Mouse (Mus musculus) mature B cell (primary cell): ENCODE results near the gene Gnai2.

Experiments
- in situ Hi-C: fragments of 300-500 bp; cut with MboI; formaldehyde crosslinking; loops from 2 replicates; pipeline ENCODE4 v1.14.3; 2019

Gene Gnai2

GRCm38 (mm10) chr9:107635279-107636028, at the start of gene Gnai2:
Gene Gnai2, minus strand, starts transcription at chr9:107635367.
- in situ Hi-C loops: no loop called here

DNA sequence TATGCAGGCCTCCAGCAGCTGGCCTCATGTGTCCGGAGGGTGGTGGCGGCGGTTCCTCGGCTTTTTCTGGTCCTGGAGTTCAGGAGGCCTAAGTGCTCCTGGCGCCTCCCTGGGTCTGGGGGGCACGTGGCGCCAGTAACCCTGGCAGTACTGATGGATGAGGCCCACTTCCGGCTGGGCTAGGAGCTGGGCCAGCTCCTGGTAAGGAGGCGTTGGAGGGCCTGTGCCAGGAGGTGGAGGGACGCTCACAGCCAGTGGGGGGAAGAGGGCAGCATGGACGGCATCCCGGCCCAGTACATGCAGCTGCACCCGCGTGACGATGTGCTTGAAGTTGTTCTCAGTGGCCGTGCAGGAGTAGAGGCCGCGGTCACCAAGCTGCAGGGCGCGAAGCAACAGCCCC, 47.2 kb upstream of the Gnai2 start:
- in situ Hi-C loops: loop anchor here (25.0 kb wide), 1 partner anchor 320 kb away; no protein-coding TSS in a partner anchor

DNA sequence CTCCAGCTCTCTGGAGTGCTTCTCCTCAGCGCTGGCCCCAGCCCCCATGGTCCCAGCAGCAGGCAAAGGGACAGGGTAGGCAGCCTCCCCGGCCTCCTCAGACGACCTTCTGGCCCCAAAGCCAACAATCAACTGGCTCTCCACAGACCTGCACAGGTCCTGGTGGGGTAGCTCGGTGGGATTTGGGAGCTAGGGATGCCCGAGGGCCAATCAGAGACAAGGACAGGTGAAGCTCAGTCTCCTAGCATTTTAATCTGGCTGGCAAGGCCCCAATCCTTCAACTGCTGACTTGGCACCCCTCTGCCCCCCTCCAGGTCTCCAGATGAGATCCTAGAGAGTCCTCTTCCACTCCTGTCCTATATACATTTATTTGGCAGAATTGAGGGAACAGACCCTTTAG, 44.3 kb upstream of the Gnai2 start, which contains the start of gene Gnat1:
Gene Gnat1 (minus strand): TSS at position 212 of the 400 bp plus-strand sequence.
- in situ Hi-C loops: loop anchor here (25.0 kb wide), 1 partner anchor 317 kb away; no protein-coding TSS in a partner anchor

GRCm38 (mm10) chr9:107678861-107679260, 43.7 kb upstream of the Gnai2 start:
- in situ Hi-C loops: loop anchor here (25.0 kb wide), 1 partner anchor 317 kb away; no protein-coding TSS in a partner anchor

GRCm38 (mm10) chr9:107677819-107678526, 42.8 kb upstream of the Gnai2 start:
- in situ Hi-C loops: loop anchor here (25.0 kb wide), 1 partner anchor 316 kb away; no protein-coding TSS in a partner anchor

- in situ Hi-C loops: loop anchor here (25.0 kb wide), 1 partner anchor 315 kb away; no protein-coding TSS in a partner anchor
These were observed 42.1 kb upstream of the Gnai2 start for GRCm38 (mm10) chr9:107677091-107677784.

DNA sequence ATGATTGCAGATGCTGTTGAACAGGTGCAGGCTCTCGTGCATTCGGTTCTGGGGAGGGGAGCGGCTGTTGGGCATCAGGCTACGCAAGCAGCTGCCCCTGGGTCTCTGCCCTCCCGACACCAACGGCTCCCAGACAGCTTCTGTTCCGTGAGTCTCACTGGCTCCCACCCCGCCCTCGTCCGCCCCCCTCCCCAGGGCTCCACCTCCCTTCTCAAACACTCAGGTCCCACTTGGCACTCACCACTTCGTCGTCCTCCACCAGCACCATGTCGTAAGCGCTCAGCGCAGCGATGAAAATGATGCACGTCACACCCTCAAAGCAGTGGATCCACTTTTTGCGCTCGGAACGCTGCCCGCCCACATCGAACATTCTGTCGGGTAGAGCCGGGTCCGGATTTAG, 41.1 kb upstream of the Gnai2 start:
- in situ Hi-C loops: loop anchor here (25.0 kb wide), 1 partner anchor 314 kb away; no protein-coding TSS in a partner anchor

DNA sequence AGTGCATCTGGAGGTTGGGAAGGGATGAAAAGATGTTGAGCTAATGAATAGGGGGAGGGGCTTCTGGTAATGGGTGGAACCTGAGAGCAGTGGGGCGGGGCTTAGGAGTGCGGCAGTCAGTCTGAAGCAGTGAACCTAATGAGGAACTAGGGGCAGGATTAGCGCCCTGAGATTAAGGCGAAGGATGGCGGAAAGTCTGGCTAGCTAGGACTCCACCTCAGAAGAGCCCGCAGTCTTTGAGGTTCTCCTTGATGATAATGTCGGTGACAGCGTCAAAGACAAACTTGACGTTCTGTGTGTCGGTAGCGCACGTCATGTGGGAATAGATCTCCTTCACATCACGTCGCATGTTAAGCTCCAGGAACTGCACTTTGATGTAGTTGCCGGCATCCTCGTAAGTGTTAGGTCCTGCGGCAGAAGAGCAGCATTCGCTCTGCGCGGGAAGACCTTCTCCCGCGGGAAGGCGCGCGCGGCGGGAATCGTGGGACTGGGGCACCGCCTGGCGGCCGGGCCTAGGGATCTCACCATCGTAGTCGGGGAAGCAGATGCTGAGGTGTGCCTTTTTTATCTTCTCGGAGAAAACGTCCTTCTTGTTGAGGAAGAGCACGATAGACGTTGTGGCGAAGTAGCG, 40.6 kb upstream of the Gnai2 start:
- in situ Hi-C loops: loop anchor here (25.0 kb wide), 1 partner anchor 313 kb away; no protein-coding TSS in a partner anchor

DNA sequence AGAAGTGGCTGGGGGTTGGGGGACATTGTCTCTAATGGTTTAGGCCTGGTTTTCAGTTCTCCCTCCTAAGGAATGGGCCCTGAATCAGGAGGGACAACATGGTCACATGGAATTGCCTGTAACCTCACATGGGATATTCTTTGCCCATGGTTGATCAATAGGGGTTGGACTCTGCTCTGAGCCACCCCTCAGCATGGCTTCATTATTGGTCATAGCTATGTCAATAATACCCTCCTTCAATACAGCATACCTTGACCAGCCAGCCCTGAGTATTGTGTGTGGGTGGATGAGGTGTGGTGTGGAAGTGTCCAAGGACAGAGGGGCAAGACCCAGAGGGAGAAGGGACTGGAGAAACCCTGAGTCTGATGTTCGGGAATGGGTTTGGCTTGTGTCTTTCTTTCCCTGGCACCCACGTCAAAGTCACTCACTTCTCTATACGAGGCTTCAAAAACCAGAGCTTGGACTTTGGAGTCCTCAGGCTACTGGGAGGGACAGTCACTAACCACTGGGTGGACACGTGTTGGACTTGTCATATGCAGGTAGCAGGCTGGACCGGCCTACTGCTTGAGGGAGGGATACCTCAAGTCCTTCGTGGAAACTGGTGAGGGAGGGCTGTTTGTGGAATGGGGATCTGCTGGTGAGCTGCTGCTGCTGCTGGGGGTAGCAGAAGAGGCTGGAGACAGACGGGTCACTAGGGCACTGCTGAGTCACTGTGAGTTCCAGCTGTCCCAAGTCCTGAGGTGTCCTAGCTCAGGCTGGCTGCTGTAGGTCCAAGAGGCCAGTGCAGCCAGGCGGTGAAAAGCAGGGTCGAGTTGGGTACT, 39.7 kb upstream of the Gnai2 start:
- in situ Hi-C loops: loop anchor here (25.0 kb wide), 1 partner anchor 313 kb away; no protein-coding TSS in a partner anchor

- in situ Hi-C loops: no loop called here
These were observed 35.1 kb upstream of the Gnai2 start for GRCm38 (mm10) chr9:107670259-107670658.

GRCm38 (mm10) chr9:107669480-107669945, 34.3 kb upstream of the Gnai2 start, which contains the start of gene Slc38a3:
Gene Slc38a3, minus strand, starts transcription at chr9:107669530.
- in situ Hi-C loops: no loop called here

DNA sequence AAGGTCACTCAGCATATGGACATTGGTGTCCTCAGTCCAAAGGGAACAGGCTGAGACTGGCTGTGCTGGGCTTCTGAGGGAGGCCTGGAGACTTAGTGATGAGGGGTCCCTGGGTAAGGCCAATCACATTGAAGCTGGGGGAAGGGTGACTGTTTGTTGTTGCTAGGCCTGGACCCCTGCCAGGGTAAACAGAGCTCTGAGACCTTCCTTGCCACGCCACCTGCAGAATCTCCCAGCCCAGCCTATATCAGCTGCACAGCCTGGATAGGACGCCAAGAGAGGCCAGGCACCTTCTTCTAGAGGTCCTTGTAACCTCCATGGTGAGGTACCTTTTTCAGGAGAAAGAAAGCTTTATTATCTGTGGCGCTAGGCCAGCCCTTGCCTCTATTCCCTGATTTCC, 33.7 kb upstream of the Gnai2 start:
- in situ Hi-C loops: no loop called here

- in situ Hi-C loops: no loop called here
These were observed 32.8 kb upstream of the Gnai2 start for GRCm38 (mm10) chr9:107668011-107668410.

- in situ Hi-C loops: no loop called here
These were observed 32.1 kb upstream of the Gnai2 start for GRCm38 (mm10) chr9:107667219-107667618.

DNA sequence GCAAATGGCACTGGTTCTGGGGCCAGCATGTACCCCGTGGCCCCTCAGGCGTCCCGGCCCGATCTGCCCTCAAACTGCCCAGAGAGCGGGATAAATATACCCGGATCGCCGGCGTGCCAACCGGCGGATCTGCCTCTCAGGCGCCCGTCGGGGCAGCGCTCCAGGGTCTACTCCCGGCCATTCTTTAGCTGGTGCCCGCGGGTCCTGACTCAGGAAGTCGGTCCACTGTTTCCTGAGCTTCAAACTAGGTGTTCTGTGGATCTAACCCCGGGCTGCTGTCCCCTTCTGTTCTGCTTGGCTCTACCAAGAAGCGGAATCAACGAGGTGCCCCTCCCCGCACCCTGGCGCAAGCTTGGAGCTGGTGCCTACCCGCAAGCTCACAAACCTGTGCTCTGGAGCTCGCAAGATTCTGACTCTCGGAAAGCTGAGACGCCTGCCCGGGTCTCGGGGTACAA, 31.6 kb upstream of the Gnai2 start:
- in situ Hi-C loops: no loop called here

GRCm38 (mm10) chr9:107665308-107665707, 30.1 kb upstream of the Gnai2 start:
- in situ Hi-C loops: no loop called here

- in situ Hi-C loops: no loop called here
These were observed 28.4 kb upstream of the Gnai2 start for GRCm38 (mm10) chr9:107663525-107663924.

DNA sequence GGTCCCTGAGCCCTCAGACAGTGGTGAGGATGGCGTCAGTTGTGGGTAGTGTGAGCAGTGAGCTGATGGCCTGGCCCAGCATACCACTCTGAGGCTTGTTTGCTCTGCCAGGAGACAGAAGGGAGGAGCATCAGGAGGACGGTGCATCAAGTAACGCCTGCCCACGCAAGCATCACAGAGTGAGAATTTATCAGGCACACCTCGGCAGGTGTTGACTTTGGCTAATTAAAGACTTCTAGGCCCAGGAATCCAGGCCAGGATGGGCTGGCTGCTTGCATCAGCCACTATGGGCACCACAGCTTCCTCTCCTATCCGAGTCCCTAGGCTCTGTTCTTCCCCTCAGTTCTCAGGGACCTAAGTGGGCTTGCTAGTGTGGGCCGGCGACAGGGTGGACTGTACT, 27.2 kb upstream of the Gnai2 start:
- in situ Hi-C loops: no loop called here

GRCm38 (mm10) chr9:107660777-107661176, 25.6 kb upstream of the Gnai2 start:
- in situ Hi-C loops: no loop called here

DNA sequence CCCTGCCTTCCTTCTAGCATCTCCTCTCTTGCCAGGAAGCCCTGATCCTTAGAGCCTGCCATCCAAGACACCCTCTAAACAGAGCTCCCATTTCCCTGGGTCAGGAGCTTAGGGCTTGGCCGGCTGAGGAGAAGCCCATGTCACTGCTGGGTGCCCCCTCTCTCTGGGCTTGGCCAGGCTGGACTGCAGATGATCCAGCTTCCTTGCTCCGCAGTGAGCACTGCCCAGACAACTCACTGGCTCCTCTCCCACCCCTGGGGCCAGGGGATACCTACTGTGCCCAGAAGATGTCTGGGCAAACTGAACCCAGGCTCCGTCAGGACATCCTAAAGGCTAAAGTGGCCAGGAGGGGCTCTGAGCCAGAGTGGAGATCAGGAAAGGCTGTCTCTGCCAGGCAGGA, 24.8 kb upstream of the Gnai2 start:
- in situ Hi-C loops: no loop called here
